Mouse (Mus musculus) midbrain, postnatal 0 days (tissue): ENCODE measurements at regions not wholly inside any gene's neighbourhood (a gene's known extent, or its start where the extent isn't known, plus 50 kb on each side); places are given as distances from the start of the nearest gene placed in this dataset.
"Not testable (repeated sequence)": the region's sequence is repeated elsewhere in the genome, so short reads cannot be mapped to it uniquely, and the experiment has no call there.

ENCODE experiments used
- ATAC-seq: fragments of 200-750 bp; cut with Nextera tagmentation; 2 replicates; pipeline ENCODE4 v1.8.0; 2017; ENCODE audit warnings: moderate number of reproducible peaks, mild to moderate bottlenecking, moderate TSS enrichment, moderate library complexity; ENCODE audit not compliant: low FRiP score
- DNase-seq: peaks from one replicate; pipeline ENCODE4 v3.0.0-alpha.2; 2015; ENCODE audit warnings: low spot score
- H3K27ac ChIP-seq: fragments of 300-500 bp; sonication (generic); 2 replicates; pipeline ENCODE4 v1.5.1; 2014; ENCODE audit warnings: low read depth, mild to moderate bottlenecking, low read length, mixed read lengths
- H3K27me3 ChIP-seq: fragments of 300-500 bp; sonication (generic); 2 replicates; pipeline ENCODE4 v1.6.1; 2014; ENCODE audit warnings: low read length, control low read depth, mixed read lengths; ENCODE audit not compliant: insufficient read depth
- H3K36me3 ChIP-seq: fragments of 300-500 bp; sonication (generic); 2 replicates; pipeline ENCODE4 v1.6.1; 2014; ENCODE audit warnings: low read length, control low read depth, mixed read lengths; ENCODE audit not compliant: insufficient read depth
- H3K4me1 ChIP-seq: fragments of 300-500 bp; sonication (generic); 2 replicates; pipeline ENCODE4 v1.6.1; 2014; ENCODE audit warnings: mild to moderate bottlenecking, control low read depth, antibody characterized with exemption, low read length, mixed read lengths; ENCODE audit not compliant: insufficient read depth
- H3K4me2 ChIP-seq: fragments of 300-500 bp; sonication (generic); 2 replicates; pipeline ENCODE4 v1.6.1; 2014; ENCODE audit warnings: low read depth, mild to moderate bottlenecking, low read length, mixed read lengths; ENCODE audit not compliant: poor library complexity, severe bottlenecking
- H3K4me3 ChIP-seq: fragments of 300-500 bp; sonication (generic); 2 replicates; pipeline ENCODE4 v1.5.1; 2014; ENCODE audit warnings: low read depth, mild to moderate bottlenecking, low read length, moderate library complexity
- H3K9ac ChIP-seq: fragments of 300-500 bp; sonication (generic); replicated peaks from 2 replicates; pipeline ENCODE4 v1.6.1; 2014; ENCODE audit warnings: mild to moderate bottlenecking, low read length, moderate library complexity, mixed read lengths; ENCODE audit not compliant: poor library complexity, severe bottlenecking
- H3K9me3 ChIP-seq: fragments of 300-500 bp; sonication (generic); 2 replicates; pipeline ENCODE4 v1.6.1; 2016; ENCODE audit warnings: low read length, control low read depth
- CTCF ChIP-seq: IDR thresholded peaks from 2 replicates; pipeline ENCODE4 v1.5.1; 2016; ENCODE audit warnings: antibody characterized with exemption, mild to moderate bottlenecking
- WGBS: fragments of 180-500 bp; shearing (Covaris S2); extraction: QIAGEN DNeasy Blood & Tissue Kit; methylation state at CpG from one replicate; pipeline ENCODE4 v1.1.7; 2014; 5-methylcytosine and 5-hydroxymethylcytosine counted together

DNA sequence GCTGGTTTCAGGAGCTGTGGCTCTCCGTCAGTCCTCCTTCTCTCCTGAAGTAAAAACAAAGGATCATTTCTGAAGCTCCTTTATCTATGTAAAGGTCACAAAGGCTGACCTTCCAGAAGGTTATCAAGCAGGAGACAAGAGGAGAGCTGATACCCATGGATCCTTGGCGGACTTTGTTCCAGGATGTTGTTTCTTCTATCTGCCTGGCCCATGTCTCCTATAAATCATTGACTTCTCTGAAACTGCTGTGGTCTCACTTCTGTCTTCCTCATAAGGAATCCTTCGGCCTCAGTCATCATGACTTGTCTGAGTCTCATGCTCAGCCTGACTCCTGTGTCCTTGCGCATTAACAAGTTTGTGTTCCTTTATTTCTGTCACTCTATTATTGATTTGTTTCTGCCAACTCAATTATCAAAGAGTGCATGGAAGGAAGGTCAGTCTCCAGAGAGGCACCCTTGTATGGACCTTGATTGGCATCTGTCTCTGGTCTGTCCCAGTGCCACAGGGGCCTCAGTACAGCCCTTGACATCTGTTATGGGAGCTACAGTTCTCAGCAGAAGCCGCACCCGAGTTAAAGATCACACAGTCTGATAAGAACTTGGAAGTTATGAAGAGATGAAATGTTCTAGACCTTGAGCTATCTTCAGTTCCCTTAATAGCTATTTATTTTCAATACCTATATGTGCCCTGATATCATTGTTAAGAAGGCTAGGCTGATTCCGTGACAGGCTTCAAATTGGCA, 53.2 kb upstream of the Dazl start:
- H3K27ac ChIP-seq: no peak overlapping the region
- H3K9ac ChIP-seq: no peak overlapping the region
- DNase-seq (no peak), ATAC-seq (no peak)
- no peak overlapping the region for H3K4me3 ChIP-seq
- H3K36me3 ChIP-seq: no peaks in the 10 kb centered on the region
- no peak overlapping the region for H3K4me2 ChIP-seq
- no peaks in the 10 kb centered on the region for H3K27me3 ChIP-seq
- 90% methylated on average over 7 of the region's 7 CpGs for WGBS
- no peaks in the 10 kb centered on the region for H3K9me3 ChIP-seq
- TF ChIP-seq CTCF: no peak
- no peaks in the 10 kb centered on the region for H3K4me1 ChIP-seq

DNA sequence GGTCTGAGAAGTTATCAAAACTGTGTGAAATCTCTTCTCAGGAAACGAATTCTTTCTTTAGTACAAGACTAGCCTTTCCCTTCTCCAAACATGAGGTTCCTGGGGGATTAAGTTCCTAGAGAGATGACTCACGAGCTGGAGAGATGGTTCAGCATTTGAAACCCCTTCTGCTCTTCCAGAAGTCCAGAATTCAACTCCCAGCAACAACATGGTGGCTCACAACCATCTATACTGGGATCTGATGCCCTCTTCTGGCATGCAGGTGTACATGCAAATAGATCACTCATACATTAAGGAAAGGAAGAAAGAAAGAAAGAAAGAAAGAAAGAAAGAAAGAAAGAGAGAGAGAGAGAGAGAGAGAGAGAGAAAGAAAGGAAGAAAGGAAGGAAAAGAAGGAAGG, 60.4 kb upstream of the Dazl start:
- H3K36me3 ChIP-seq, H3K27me3 ChIP-seq, DNase-seq, ATAC-seq, H3K9ac ChIP-seq, H3K9me3 ChIP-seq, H3K4me3 ChIP-seq, H3K27ac ChIP-seq, H3K4me1 ChIP-seq, H3K4me2 ChIP-seq: not testable (repeated sequence)
- 69% methylated on average over 2 of the region's 2 CpGs for WGBS

DNA sequence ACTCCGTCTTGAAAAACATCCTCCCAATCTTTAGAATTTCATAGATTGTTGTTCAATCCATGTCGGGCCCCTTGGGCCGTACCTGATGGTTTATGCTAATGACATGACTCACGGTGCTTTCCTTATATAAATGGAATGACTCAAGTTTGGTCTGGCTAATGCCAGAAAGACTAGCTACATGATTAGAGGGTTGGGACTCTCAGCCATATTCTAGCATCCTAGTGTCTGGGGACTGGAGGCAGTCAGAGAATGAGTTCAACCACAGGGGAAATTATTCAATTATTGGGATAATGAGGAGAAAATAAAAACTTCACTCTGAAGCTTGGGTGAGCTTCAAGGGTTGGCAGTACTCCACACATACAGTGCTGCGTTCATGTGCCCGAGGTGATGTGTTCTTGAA, 60.9 kb upstream of the Dazl start:
- Histone ChIP-seq H3K4me2 (no peak overlapping the region), H3K36me3 (no peaks in the 10 kb centered on the region), H3K27me3 (no peaks in the 10 kb centered on the region), H3K4me1 (no peaks in the 10 kb centered on the region), H3K27ac (no peak overlapping the region), H3K9ac (no peak overlapping the region), H3K4me3 (no peak overlapping the region), H3K9me3 (no peaks in the 10 kb centered on the region)
- TF ChIP-seq CTCF: no peak
- no peak for DNase-seq
- 92% methylated on average over 6 of the region's 6 CpGs for WGBS
- ATAC-seq: no peak

DNA sequence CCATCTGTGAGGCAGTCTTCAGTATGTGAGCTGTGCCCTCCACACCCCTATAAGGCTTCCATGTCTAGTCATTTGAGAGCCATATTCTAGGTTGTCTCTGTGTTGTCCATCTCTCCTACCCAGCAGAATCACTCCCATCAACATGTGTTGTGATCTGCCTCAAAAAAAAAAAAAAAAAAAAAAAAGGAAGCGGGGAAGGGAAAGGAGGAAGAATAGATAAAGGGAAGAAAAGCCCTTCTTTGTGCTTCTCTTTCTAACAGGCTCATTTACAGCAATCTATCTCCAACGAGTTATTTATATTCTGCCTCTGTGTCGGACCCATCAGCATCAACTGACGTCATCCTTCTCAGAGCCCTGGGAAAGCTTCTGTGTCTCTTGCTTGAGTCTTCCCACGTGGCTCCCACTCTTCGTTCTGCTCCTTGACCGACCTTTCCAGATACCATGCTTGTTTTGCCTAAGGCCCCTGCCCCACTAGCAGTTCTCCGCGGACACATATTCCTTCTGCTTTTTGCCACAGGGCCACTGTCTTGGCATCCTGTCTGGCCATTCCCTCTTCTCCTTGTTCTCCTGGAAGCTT, 68.3 kb upstream of the Dazl start:
- Histone ChIP-seq H3K4me1 (no peaks in the 10 kb centered on the region), H3K27ac (no peak overlapping the region), H3K4me3 (no peak overlapping the region), H3K36me3 (no peaks in the 10 kb centered on the region), H3K9ac (no peak overlapping the region), H3K9me3 (no peaks in the 10 kb centered on the region), H3K27me3 (no peaks in the 10 kb centered on the region), H3K4me2 (no peak overlapping the region)
- ATAC-seq (no peak), DNase-seq (no peak)
- TF ChIP-seq CTCF: no peak
- 90% methylated on average over 8 of the region's 9 CpGs for WGBS

DNA sequence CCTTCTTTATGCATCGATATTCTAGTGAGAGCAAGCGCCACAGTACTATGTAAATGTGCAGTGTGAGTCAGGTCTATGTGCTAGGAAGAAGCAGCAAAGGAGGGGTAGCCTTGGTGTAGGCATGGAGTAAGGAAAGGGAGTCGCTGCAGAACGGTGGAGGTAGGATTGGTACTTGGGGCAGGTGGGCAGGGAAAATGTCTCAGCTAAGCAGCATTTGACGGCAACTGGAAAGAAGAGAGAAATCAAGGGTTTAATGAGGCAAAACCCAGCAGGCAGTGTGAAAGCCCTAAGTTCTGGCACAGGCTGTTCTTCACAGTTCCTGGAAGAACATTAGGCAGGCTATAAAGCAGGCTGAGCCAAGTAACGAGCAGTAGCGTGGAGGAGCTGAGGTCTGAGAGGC, 72.0 kb upstream of the Dazl start:
- H3K9me3 ChIP-seq: no peaks in the 10 kb centered on the region
- no peak overlapping the region for H3K27ac ChIP-seq
- ATAC-seq (no peak), DNase-seq (peak; percentile 15)
- H3K4me3 ChIP-seq: no peak overlapping the region
- no peaks in the 10 kb centered on the region for H3K27me3 ChIP-seq
- no peaks in the 10 kb centered on the region for H3K36me3 ChIP-seq
- H3K4me1 ChIP-seq: no peaks in the 10 kb centered on the region
- 89% methylated on average over 7 of the region's 7 CpGs for WGBS
- TF ChIP-seq CTCF: no peak
- no peak overlapping the region for H3K4me2 ChIP-seq
- no peak overlapping the region for H3K9ac ChIP-seq

DNA sequence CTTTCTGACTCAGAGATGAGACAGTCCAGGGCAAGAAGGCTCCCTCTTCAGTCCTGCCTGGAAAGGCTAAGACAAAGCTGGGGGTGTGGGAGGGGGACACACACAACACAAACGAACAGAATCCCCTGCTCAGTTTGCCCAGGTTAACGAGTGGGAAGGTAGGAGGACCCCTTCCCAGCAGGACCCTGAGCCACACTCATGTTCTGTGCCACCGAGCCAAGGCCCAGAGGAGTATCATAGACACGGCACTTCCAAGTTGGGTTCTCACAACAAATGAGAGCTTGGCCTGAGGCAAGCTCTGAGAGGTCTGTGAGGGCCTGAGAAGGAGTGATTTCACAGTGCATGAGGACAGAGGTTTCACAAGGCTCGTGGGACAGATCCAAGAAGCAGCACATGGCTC, 72.7 kb upstream of the Dazl start:
- DNase-seq: no peak
- Histone ChIP-seq H3K9ac (no peak overlapping the region), H3K27me3 (no peaks in the 10 kb centered on the region), H3K4me1 (no peaks in the 10 kb centered on the region), H3K36me3 (no peaks in the 10 kb centered on the region), H3K4me2 (no peak overlapping the region), H3K4me3 (no peak overlapping the region), H3K9me3 (no peaks in the 10 kb centered on the region), H3K27ac (no peak overlapping the region)
- 72% methylated on average over 5 of the region's 5 CpGs for WGBS
- no peak for TF ChIP-seq CTCF
- ATAC-seq: no peak
